Mouse (Mus musculus): ENCODE data around the gene Cox10.

Gene Cox10

GRCm38 (mm10) chr11:63918321-63919105 is 160.8 kb downstream of the Cox10 start:
- DNase-seq (ENCODE audit: low spot score in 2 of 2), result no peak

GRCm38 (mm10) chr11:63917561-63917960 is 161.7 kb downstream of the Cox10 start:
- no peak for DNase-seq (ENCODE audit: low spot score in 2 of 2)

- peak; percentile 54 to 64 for DNase-seq (ENCODE audit: low spot score in 2 of 2)
These were observed 164.9 kb downstream of the Cox10 start for GRCm38 (mm10) chr11:63914388-63914787.

GRCm38 (mm10) chr11:63913936-63914335 is 165.3 kb downstream of the Cox10 start:
- DNase-seq (ENCODE audit: low spot score in 2 of 2), result no peak
